Mouse (Mus musculus): ENCODE results near the gene Clca3a2. TPM values are rescaled to one million over a fixed set of nuclear protein-coding genes. Genes with fewer than 3 reads are reported as not detected.
"Not testable (repeated sequence)": the region's sequence is repeated elsewhere in the genome, so short reads cannot be mapped to it uniquely, and the experiment has no call there.

Gene Clca3a2
- total and polyA plus RNA-seq, 3 experiments, result 0.08 to 1.5 TPM; not detected in 1

GRCm38 (mm10) chr3:144820632-144821031 lies 1.3 kb upstream of the Clca3a2 start:
- H3K9ac ChIP-seq (ENCODE audit: control insufficient read depth, low read depth, low read length, poor library complexity, severe bottlenecking), result no peak overlapping the region
- DNase-seq (ENCODE audit: low read depth, low spot score), result peak; percentile 39
- H3K27me3 ChIP-seq (ENCODE audit: control insufficient read depth in 1 of 2, insufficient read depth in 2 of 2, low read length in 2 of 2), result no peaks in the 10 kb centered on the region
- 0 out of 4 replicates have a peak, but pooled peaks cover 1 to 3% of the 10 kb centered on the region in 2 experiments for H3K4me1 ChIP-seq (ENCODE audit: control insufficient read depth in 1 of 2, insufficient read depth in 2 of 2, low read length in 2 of 2)
- H3K27ac ChIP-seq (ENCODE audit: control insufficient read depth, low read depth, low read length), result no peak overlapping the region
- no peak for TF ChIP-seq JUND (IDR thresholded peaks at IDR 0.05; ENCODE audit: low read depth, low read length)
- TF ChIP-seq MEF2A (IDR thresholded peaks at IDR 0.05; ENCODE audit: extremely low read depth, insufficient replicate concordance, low read depth, low read length, poor library complexity, severe bottlenecking), result no peak
- TF ChIP-seq ZKSCAN1 (IDR thresholded peaks at IDR 0.05; ENCODE audit: low read depth, low read length), result no peak
- TF ChIP-seq EP300 (IDR thresholded peaks at IDR 0.05; ENCODE audit: low read depth in 1 of 2, low read length in 2 of 2), result peak; percentile 70 to 78; a peak in 3 of 4 replicates
- TF ChIP-seq TBP (IDR thresholded peaks at IDR 0.05; ENCODE audit: low read depth, low read length), result no peak
- TF ChIP-seq UBTF (IDR thresholded peaks at IDR 0.05; ENCODE audit: borderline replicate concordance, insufficient read depth, low read depth, low read length), result no peak
- no peak for TF ChIP-seq NELFE (IDR thresholded peaks at IDR 0.05; ENCODE audit: low read depth, low read length)
- TF ChIP-seq BHLHE40 (IDR thresholded peaks at IDR 0.05; ENCODE audit: borderline replicate concordance, low read depth, low read length), result no peak
- TF ChIP-seq ZC3H11A (IDR thresholded peaks at IDR 0.05; ENCODE audit: low read depth, low read length), result no peak
- TF ChIP-seq GABPA (IDR thresholded peaks at IDR 0.05; ENCODE audit: low read depth, low read length), result no peak
- peak; percentile 33; the same call in 1 of the 2 replicates for TF ChIP-seq RCOR1 (IDR thresholded peaks at IDR 0.05; ENCODE audit: low read depth, low read length)
- TF ChIP-seq SIN3A (IDR thresholded peaks at IDR 0.05; ENCODE audit: low read length), result no peak
- TF ChIP-seq MAZ (IDR thresholded peaks at IDR 0.05; ENCODE audit: low read depth, low read length), result no peak
- TF ChIP-seq USF2 (IDR thresholded peaks at IDR 0.05; ENCODE audit: borderline replicate concordance in 1 of 2, insufficient read depth in 1 of 2, low read depth in 1 of 2, low read length in 2 of 2), result no peak
- no peak for TF ChIP-seq MYB (IDR thresholded peaks at IDR 0.05; ENCODE audit: low read depth, low read length)
- peak; percentile 89 for TF ChIP-seq TCF12 (IDR thresholded peaks at IDR 0.05; ENCODE audit: low read depth, low read length)
- peak; percentile 43; the same call in 1 of the 2 replicates for TF ChIP-seq TAL1 (IDR thresholded peaks at IDR 0.05; ENCODE audit: low read length)
- peak; percentile 64; the same call in 1 of the 2 replicates for TF ChIP-seq GATA1 (IDR thresholded peaks at IDR 0.05; ENCODE audit: low read depth, low read length)
- no peak for TF ChIP-seq USF1 (IDR thresholded peaks at IDR 0.05; ENCODE audit: low read depth, low read length)
- 0 out of 2 replicates have a peak, but pooled peaks have one; percentile 13 for TF ChIP-seq SMC3 (IDR thresholded peaks at IDR 0.05; ENCODE audit: low read depth, low read length)
- no peak for TF ChIP-seq MAX (IDR thresholded peaks at IDR 0.05; ENCODE audit: low read length)
- no peak for TF ChIP-seq RAD21 (IDR thresholded peaks at IDR 0.05; ENCODE audit: low read depth, low read length)
- TF ChIP-seq POLR2AphosphoS5 (IDR thresholded peaks at IDR 0.05; ENCODE audit: borderline replicate concordance, low read depth, low read length), result no peak
- H3K9me3 ChIP-seq (replicated peaks; ENCODE audit: insufficient read depth, low read length), result no peaks in the 10 kb centered on the region
- H3K79me2 ChIP-seq (ENCODE audit: control insufficient read depth, insufficient read depth, low read length, poor library complexity), result no peaks in the 10 kb centered on the region
- H3K4me3 ChIP-seq (ENCODE audit: control insufficient read depth in 1 of 2, insufficient read depth in 1 of 2, low read depth in 2 of 2, low read length in 2 of 2), result no peak overlapping the region
- peaks cover 0 to 8% of the 10 kb centered on the region in 2 experiments; a peak in 2 of 4 replicates for H3K36me3 ChIP-seq (ENCODE audit: control insufficient read depth in 1 of 2, insufficient read depth in 2 of 2, low read length in 2 of 2)

GRCm38 (mm10) chr3:144813336-144813735 lies 6.0 kb downstream of the Clca3a2 start:
- H3K79me2 ChIP-seq (ENCODE audit: control insufficient read depth, insufficient read depth, low read length, poor library complexity); H3K36me3 ChIP-seq (ENCODE audit: control insufficient read depth in 1 of 2, insufficient read depth in 2 of 2, low read length in 2 of 2); H3K9me3 ChIP-seq (replicated peaks; ENCODE audit: insufficient read depth, low read length); H3K27me3 ChIP-seq (ENCODE audit: control insufficient read depth in 1 of 2, insufficient read depth in 2 of 2, low read length in 2 of 2); H3K4me1 ChIP-seq (ENCODE audit: control insufficient read depth in 1 of 2, insufficient read depth in 2 of 2, low read length in 2 of 2); H3K27ac ChIP-seq (ENCODE audit: control insufficient read depth, low read depth, low read length); H3K9ac ChIP-seq (ENCODE audit: control insufficient read depth, low read depth, low read length, poor library complexity, severe bottlenecking); DNase-seq (ENCODE audit: low read depth, low spot score); H3K4me3 ChIP-seq (ENCODE audit: control insufficient read depth in 1 of 2, insufficient read depth in 1 of 2, low read depth in 2 of 2, low read length in 2 of 2): not testable (repeated sequence)
